ENCODE assay signal across 8 mouse cellular contexts in genomic region chr10:37137531-37138310, GRCm38 (mm10). TPM values are rescaled to one million over a fixed set of nuclear protein-coding genes. Genes with fewer than 3 reads are reported as not detected.
A peak's percentile ranks its signal among the peaks of the same experiment; 100 is the strongest.
DNase-seq lines count a peak whose midpoint lies in the region; ATAC-seq and TF ChIP-seq lines count a peak whose summit lies in the region.

No protein-coding gene starts in this region.

- no peak for TF ChIP-seq CTCF in cerebellum, adult 2 months (IDR thresholded peaks at IDR 0.05; ENCODE audit: borderline replicate concordance, insufficient read depth, low read depth, low read length)

- peaks cover 2% of the 10 kb centered on the region; the same call in 1 of the 2 replicates for H3K4me1 ChIP-seq in cerebellum, adult 2 months (ENCODE audit: control insufficient read depth, insufficient read depth, low read length)
- H3K4me1 ChIP-seq in hindbrain, embryonic 13.5 days (replicated peaks): peaks cover 24% of the 10 kb centered on the region

- peak overlapping the region; percentile 88 for H3K4me3 ChIP-seq in cerebellum, adult 2 months (replicated peaks; ENCODE audit: insufficient read depth, low read depth, low read length)
- H3K4me3 ChIP-seq in hindbrain, embryonic 13.5 days: peak overlapping the region; percentile 84

- H3K9ac ChIP-seq in hindbrain, embryonic 13.5 days: peak overlapping the region; percentile 99

- DNase-seq in MN1 (ENCODE audit: low spot score): peak; percentile 79
- peak; percentile 61 to 62 for DNase-seq in cerebellum, adult 2 months
- DNase-seq in frontal cortex, adult 2 months (ENCODE audit: extremely low spot score in 1 of 2, low spot score in 1 of 2): peak; percentile 22 to 61
- DNase-seq in layer of hippocampus, postnatal 25 days (ENCODE audit: extremely low spot score in 1 of 2, low spot score in 1 of 2): peak; percentile 48 to 49
- peak; percentile 74 for DNase-seq in lung, postnatal 10 days
- peak; percentile 23 for DNase-seq in retina, postnatal 7 days (ENCODE audit: low read depth, low spot score)
- DNase-seq in urinary bladder, adult 2 months (ENCODE audit: low spot score): peak; percentile 38

- no peaks in the 10 kb centered on the region for H3K27me3 ChIP-seq in cerebellum, adult 2 months (ENCODE audit: control insufficient read depth, insufficient read depth, low read length)
- no peaks in the 10 kb centered on the region for H3K27me3 ChIP-seq in hindbrain, embryonic 13.5 days

- H3K9me3 ChIP-seq in hindbrain, embryonic 13.5 days: no peaks in the 10 kb centered on the region

- TF ChIP-seq POLR2A in cerebellum, adult 2 months (IDR thresholded peaks at IDR 0.05; ENCODE audit: borderline replicate concordance, insufficient read depth, low read length): no peak

- peaks cover 19% of the 10 kb centered on the region for H3K36me3 ChIP-seq in hindbrain, embryonic 13.5 days

- no peak for ATAC-seq in hindbrain, embryonic 13.5 days (ENCODE audit: low FRiP score)

- H3K4me2 ChIP-seq in hindbrain, embryonic 13.5 days: peak overlapping the region; percentile 81

- 1% methylated on average over 24 of the region's 24 CpGs for WGBS in cerebellum, adult 2 months
- under 1% methylated on average over 24 of the region's 24 CpGs for WGBS in hindbrain, embryonic 13.5 days

- peak overlapping the region; percentile 85 for H3K27ac ChIP-seq in cerebellum, adult 2 months (ENCODE audit: insufficient read depth, low read length)
- peak overlapping the region; percentile 99 for H3K27ac ChIP-seq in hindbrain, embryonic 13.5 days

RNA-seq across cellular contexts. Expression of gene Marcks, which starts 1.0 kb away (rescaled TPM):
- polyA plus RNA-seq in cerebellum, adult 2 months (2012; rRNA removed): 51.9 and 54.1 TPM in 2 replicates
- polyA plus RNA-seq in frontal cortex, adult 2 months (2012; rRNA removed): 119 and 126 TPM in 2 replicates
- 254 and 257 TPM in 2 replicates for polyA plus RNA-seq in hindbrain, embryonic 13.5 days (2015; fragmentation: Nextera tagmentation; extraction: Ambion mirVana)
- 100 to 1,000 TPM; 130 to 131 TPM for total RNA-seq in layer of hippocampus, postnatal 25 days (2021)
- 67.3 and 70.4 TPM in 2 replicates for polyA plus RNA-seq in urinary bladder, adult 2 months (2012; rRNA removed)

Comparison
In these comparisons a context has a peak if more than half of its experiments do, and no peak if none do; other contexts are left out.
1. DNase-seq: peak in every context shown above with its lines; median percentile 79 in MN1; 74 in lung, postnatal 10 days; 62 in cerebellum, adult 2 months; 48 in layer of hippocampus, postnatal 25 days; 42 in frontal cortex, adult 2 months; 38 in urinary bladder, adult 2 months; 23 in retina, postnatal 7 days.